ENCODE assay signal across 11 mouse cellular contexts in the genomic region with DNA sequence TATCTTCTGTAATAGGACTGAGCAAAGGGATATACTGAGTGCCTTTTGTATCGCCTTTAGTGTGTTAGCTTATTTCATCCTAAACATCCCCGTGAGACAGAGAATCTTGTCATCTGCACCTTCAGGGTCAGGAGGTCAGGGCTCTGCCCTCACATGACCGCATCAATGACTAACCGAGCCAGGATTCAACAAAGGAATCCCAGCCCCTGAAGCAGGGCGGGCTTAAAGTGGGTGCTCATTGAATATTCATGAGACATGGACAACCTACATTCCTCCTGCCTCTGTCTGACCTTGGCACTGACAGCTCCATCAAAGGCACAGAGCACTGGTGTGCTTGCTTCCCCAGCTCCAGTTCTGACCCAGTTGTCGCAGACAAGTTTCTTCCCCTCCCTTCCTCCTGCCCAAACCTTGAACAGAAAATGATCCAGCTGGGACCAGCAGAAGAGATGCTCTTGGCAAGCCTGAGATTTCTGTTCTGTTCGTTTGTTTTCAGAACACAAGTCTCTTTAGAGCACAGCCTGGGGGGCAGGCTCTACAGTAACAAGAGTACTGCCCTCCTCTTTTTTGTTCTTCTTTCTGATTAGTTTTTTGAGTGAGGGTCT.
DNase-seq lines count a peak whose midpoint lies in the region; ATAC-seq and TF ChIP-seq lines count a peak whose summit lies in the region.
"Had no signal": no experiment of that assay in that cellular context is flagged by ENCODE, and none has a peak within 500 bp of the region (broad histone marks: within the 10 kb centered on the region; RNA-seq: fewer than 3 reads in every experiment).

No protein-coding gene starts in this region.

- H3K4me3 ChIP-seq in kidney, embryonic 16.5 days (ENCODE audit: low read length) = no peak overlapping the region
- no peak overlapping the region for H3K4me3 ChIP-seq in ES-E14 (ENCODE audit: insufficient read depth in 1 of 2, low read depth in 1 of 2, low read length in 2 of 2, poor library complexity in 1 of 2, severe bottlenecking in 1 of 2)
- no peak overlapping the region for H3K4me3 ChIP-seq in cerebellum, adult 2 months (replicated peaks; ENCODE audit: insufficient read depth, low read depth, low read length)
- H3K4me3 ChIP-seq: heart, embryonic 15.5 days; limb, embryonic 15.5 days; neural tube, embryonic 13.5 days had no signal

- DNase-seq in kidney, adult 18-20 months = peak; percentile 18
- DNase-seq in ES-E14 (ENCODE audit: low read depth, low spot score) = peak; percentile 64
- peak; percentile 88 for DNase-seq in R1 (ENCODE audit: low read depth, low spot score)
- DNase-seq in kidney, postnatal 4 days = peak; percentile 19 to 40
- no peak for DNase-seq in cerebellum, adult 2 months
- DNase-seq: cerebellum, postnatal 14 days had no signal

- TF ChIP-seq POLR2A in cerebellum, adult 2 months (IDR thresholded peaks at IDR 0.05; ENCODE audit: borderline replicate concordance, insufficient read depth, low read length) = no peak

- H3K9ac ChIP-seq in kidney, embryonic 16.5 days (replicated peaks; ENCODE audit: low read length) = no peak overlapping the region
- no peak overlapping the region for H3K9ac ChIP-seq in ES-E14 (ENCODE audit: insufficient read depth, low read depth, low read length, poor library complexity, severe bottlenecking)
- H3K9ac ChIP-seq: heart, embryonic 15.5 days; limb, embryonic 15.5 days; neural tube, embryonic 13.5 days had no signal

- H3K4me1 ChIP-seq in kidney, embryonic 16.5 days (ENCODE audit: insufficient read depth, low read length) = peaks cover 12% of the 10 kb centered on the region
- H3K4me1 ChIP-seq in ES-E14 (ENCODE audit: control insufficient read depth in 2 of 2, insufficient read depth in 2 of 2, low read length in 2 of 2, poor library complexity in 1 of 2) = peaks cover 10 to 22% of the 10 kb centered on the region in 2 experiments
- H3K4me1 ChIP-seq in cerebellum, adult 2 months (ENCODE audit: control insufficient read depth, insufficient read depth, low read length) = 0 out of 2 replicates have a peak, but pooled peaks cover 5% of the 10 kb centered on the region

- H3K4me2 ChIP-seq in kidney, embryonic 16.5 days (replicated peaks; ENCODE audit: low read depth, low read length) = no peak overlapping the region
- H3K4me2 ChIP-seq: heart, embryonic 15.5 days; limb, embryonic 15.5 days; neural tube, embryonic 13.5 days had no signal

- no peak overlapping the region for H3K27ac ChIP-seq in kidney, embryonic 16.5 days (ENCODE audit: low read length)
- no peak overlapping the region for H3K27ac ChIP-seq in ES-E14 (ENCODE audit: insufficient read depth, low read depth, low read length, poor library complexity, severe bottlenecking)
- H3K27ac ChIP-seq in cerebellum, adult 2 months (ENCODE audit: insufficient read depth, low read length) = no peak overlapping the region
- H3K27ac ChIP-seq: heart, embryonic 15.5 days; limb, embryonic 15.5 days; neural tube, embryonic 13.5 days had no signal

- no peaks in the 10 kb centered on the region for H3K36me3 ChIP-seq in kidney, embryonic 16.5 days (ENCODE audit: insufficient read depth, low read length)
- H3K36me3 ChIP-seq in ES-E14 (ENCODE audit: control insufficient read depth, insufficient read depth, low read length, poor library complexity, severe bottlenecking) = no peaks in the 10 kb centered on the region
- H3K36me3 ChIP-seq: heart, embryonic 15.5 days; limb, embryonic 15.5 days; neural tube, embryonic 13.5 days had no signal

- WGBS in kidney, embryonic 16.5 days = 18% methylated on average over 7 of the region's 7 CpGs
- 66% methylated on average over 7 of the region's 7 CpGs for WGBS in cerebellum, adult 2 months

- in situ Hi-C loops in ES-E14 (cut with MboI; ENCODE audit: low sequenced_read_pairs in 2 of 2, unreplicated experiment in 2 of 2) = loop anchor here in 1 of 2 experiments (25.0 kb wide), 1 partner anchor 162 kb away; no protein-coding TSS in a partner anchor

- H3K9me3 ChIP-seq in kidney, embryonic 16.5 days (ENCODE audit: low read length) = no peaks in the 10 kb centered on the region
- no peaks in the 10 kb centered on the region for H3K9me3 ChIP-seq in ES-E14 (ENCODE audit: control insufficient read depth, insufficient read depth, low read depth, low read length)
- H3K9me3 ChIP-seq: heart, embryonic 15.5 days; limb, embryonic 15.5 days; neural tube, embryonic 13.5 days had no signal

- TF ChIP-seq CTCF in cerebellum, adult 2 months (IDR thresholded peaks at IDR 0.05; ENCODE audit: borderline replicate concordance, insufficient read depth, low read depth, low read length) = no peak

- H3K27me3 ChIP-seq in kidney, embryonic 16.5 days (ENCODE audit: insufficient read depth, low read length) = no peaks in the 10 kb centered on the region
- no peaks in the 10 kb centered on the region for H3K27me3 ChIP-seq in cerebellum, adult 2 months (ENCODE audit: control insufficient read depth, insufficient read depth, low read length)
- H3K27me3 ChIP-seq: heart, embryonic 15.5 days; limb, embryonic 15.5 days; neural tube, embryonic 13.5 days had no signal

- ATAC-seq in kidney, embryonic 16.5 days (ENCODE audit: low FRiP score, low TSS enrichment) = no peak
- ATAC-seq in inflammation-experienced regulatory T-cells, adult 6 months = no peak

TF ChIP-seq in ES-E14, 5 proteins besides CTCF, POLR2A, EP300 and RAD21:
- TF ChIP-seq CHD2 (IDR thresholded peaks at IDR 0.05; ENCODE audit: low read depth, low read length) (no peak), MAFK (IDR thresholded peaks at IDR 0.05; ENCODE audit: insufficient read depth, low read depth, low read length) (no peak), HCFC1 (IDR thresholded peaks at IDR 0.05; ENCODE audit: borderline replicate concordance, insufficient read depth, low read length) (no peak), ZC3H11A (IDR thresholded peaks at IDR 0.05; ENCODE audit: borderline replicate concordance, low read depth, low read length) (no peak), ZNF384 (IDR thresholded peaks at IDR 0.05; ENCODE audit: low read depth, low read length) (no peak)

Comparison
In these comparisons a context has a peak if more than half of its experiments do, and no peak if none do; other contexts are left out.
1. DNase-seq: peak in kidney, adult 18-20 months (single experiment), ES-E14 (single experiment), R1 (single experiment) and kidney, postnatal 4 days (2 of 2); none in cerebellum, adult 2 months (0 of 2).